Mouse (Mus musculus) activated CD4-positive, CD25-positive, alpha-beta regulatory T cell, adult 9 weeks (primary cell): ENCODE data around the gene Pdlim5. TPM values are rescaled to one million over a fixed set of nuclear protein-coding genes. Genes with fewer than 3 reads are reported as not detected.

Experiments used
- polyA plus RNA-seq: library from polyadenylated mRNA; unstranded; fragments of 100-300 nt; shearing (Covaris generic); gene quantifications from one replicate; pipeline ENCODE4 v1.2.1, GENCODE M21; 2017

The Pdlim5 gene
- polyA plus RNA-seq = 40.1 TPM

GRCm38 (mm10) chr3:142395520-142396193, at the start of gene Pdlim5:
Gene Pdlim5 (minus strand): TSS chr3:142395696.

Other genes starting within 250 kb of the Pdlim5 start
- gene Bmpr1b, start 226.3 kb downstream of the Pdlim5 start, polyA plus RNA-seq = not detected
- 62.7 TPM for gene Gbp5, start 98.3 kb upstream of the Pdlim5 start, polyA plus RNA-seq
- gene Gbp7, start 134.6 kb upstream of the Pdlim5 start, polyA plus RNA-seq = 255 TPM
- gene Gbp3, start 164.3 kb upstream of the Pdlim5 start, polyA plus RNA-seq = 150 TPM
- 34.5 TPM for gene Gbp2b, start 199.2 kb upstream of the Pdlim5 start, polyA plus RNA-seq
- gene Gbp2, start 224.9 kb upstream of the Pdlim5 start, polyA plus RNA-seq = 156 TPM